Mouse (Mus musculus) cerebellum, postnatal 36 days (tissue): ENCODE data around the gene Olfr313.
"Not testable (repeated sequence)": the region's sequence is repeated elsewhere in the genome, so short reads cannot be mapped to it uniquely, and the experiment has no call there.

Experiments used
- DNase-seq, 2 experiments: peaks; one replicate each; pipeline ENCODE4 v3.0.0; 2021 to 2022; ENCODE audit warnings: mixed read lengths in 2 of 2

Olfr313 gene

GRCm38 (mm10) chr11:58814700-58815099 lies at the start of gene Olfr313:
TSS of gene Olfr313 (plus strand) at chr11:58815000.
- not testable (repeated sequence) for DNase-seq

- DNase-seq: no peak
Measured at GRCm38 (mm10) chr11:58772888-58773287, 41.9 kb upstream of the Olfr313 start, which contains the start of gene Olfr315. TSS of gene Olfr315 (plus strand) at chr11:58773188.

GRCm38 (mm10) chr11:58782480-58783089 lies 32.2 kb upstream of the Olfr313 start, which contains the start of gene Olfr314:
TSS of gene Olfr314 (plus strand) at chr11:58782952.
- no peak for DNase-seq

GRCm38 (mm10) chr11:58784182-58784581 lies 30.6 kb upstream of the Olfr313 start:
- DNase-seq: no peak

- DNase-seq: no peak
Measured at GRCm38 (mm10) chr11:58787651-58788050, 27.1 kb upstream of the Olfr313 start.

GRCm38 (mm10) chr11:58788346-58788745 lies 26.5 kb upstream of the Olfr313 start:
- DNase-seq: no peak

GRCm38 (mm10) chr11:58789532-58789931 lies 25.3 kb upstream of the Olfr313 start:
- no peak for DNase-seq

GRCm38 (mm10) chr11:58790053-58790452 lies 24.7 kb upstream of the Olfr313 start:
- no peak for DNase-seq

GRCm38 (mm10) chr11:58790646-58791045 lies 24.2 kb upstream of the Olfr313 start:
- DNase-seq: no peak

GRCm38 (mm10) chr11:58795856-58796255 lies 18.9 kb upstream of the Olfr313 start:
- no peak for DNase-seq

GRCm38 (mm10) chr11:58796850-58797249 lies 17.9 kb upstream of the Olfr313 start:
- no peak for DNase-seq

- no peak for DNase-seq
Measured at GRCm38 (mm10) chr11:58799747-58800146, 15.1 kb upstream of the Olfr313 start.

- peak; percentile 22 to 37 for DNase-seq
Measured at GRCm38 (mm10) chr11:58801558-58802228, 13.1 kb upstream of the Olfr313 start, which contains the start of gene Fam183b. TSS of gene Fam183b (minus strand) at chr11:58801960.

GRCm38 (mm10) chr11:58803871-58804270 lies 10.9 kb upstream of the Olfr313 start:
- no peak for DNase-seq

GRCm38 (mm10) chr11:58804393-58804792 lies 10.4 kb upstream of the Olfr313 start:
- no peak for DNase-seq

- no peak for DNase-seq
Measured at GRCm38 (mm10) chr11:58812001-58812400, 2.8 kb upstream of the Olfr313 start.

GRCm38 (mm10) chr11:58815676-58816075 lies 876 bp downstream of the Olfr313 start:
- DNase-seq: no peak

- not testable (repeated sequence) for DNase-seq
Measured at GRCm38 (mm10) chr11:58828937-58829336, 14.1 kb downstream of the Olfr313 start, which contains the start of gene Olfr312. TSS of gene Olfr312 (plus strand) at chr11:58829237.

- no peak for DNase-seq
Measured at GRCm38 (mm10) chr11:58829764-58830163, 15.0 kb downstream of the Olfr313 start.

- DNase-seq: not testable (repeated sequence)
Measured at GRCm38 (mm10) chr11:58832541-58832940, 17.7 kb downstream of the Olfr313 start.

GRCm38 (mm10) chr11:58838951-58839350 lies 24.2 kb downstream of the Olfr313 start, which contains the start of gene Olfr311:
TSS of gene Olfr311 (plus strand) at chr11:58839251.
- not testable (repeated sequence) for DNase-seq

GRCm38 (mm10) chr11:58846919-58847461 lies 32.2 kb downstream of the Olfr313 start, which contains the start of gene Gm12258:
TSS of gene Gm12258 (plus strand) at chr11:58847158.
- peak; percentile 84 to 86 for DNase-seq

GRCm38 (mm10) chr11:58847636-58848035 lies 32.8 kb downstream of the Olfr313 start:
- DNase-seq: no peak

GRCm38 (mm10) chr11:58849731-58850130 lies 34.9 kb downstream of the Olfr313 start:
- DNase-seq: no peak
